Mouse (Mus musculus): ENCODE measurements around the gene Nsfl1c. TPM values are rescaled to one million over a fixed set of nuclear protein-coding genes. Genes with fewer than 3 reads are reported as not detected.

Nsfl1c gene
- 48.9 and 53.2 TPM in 2 replicates for total RNA-seq (2023)

DNA sequence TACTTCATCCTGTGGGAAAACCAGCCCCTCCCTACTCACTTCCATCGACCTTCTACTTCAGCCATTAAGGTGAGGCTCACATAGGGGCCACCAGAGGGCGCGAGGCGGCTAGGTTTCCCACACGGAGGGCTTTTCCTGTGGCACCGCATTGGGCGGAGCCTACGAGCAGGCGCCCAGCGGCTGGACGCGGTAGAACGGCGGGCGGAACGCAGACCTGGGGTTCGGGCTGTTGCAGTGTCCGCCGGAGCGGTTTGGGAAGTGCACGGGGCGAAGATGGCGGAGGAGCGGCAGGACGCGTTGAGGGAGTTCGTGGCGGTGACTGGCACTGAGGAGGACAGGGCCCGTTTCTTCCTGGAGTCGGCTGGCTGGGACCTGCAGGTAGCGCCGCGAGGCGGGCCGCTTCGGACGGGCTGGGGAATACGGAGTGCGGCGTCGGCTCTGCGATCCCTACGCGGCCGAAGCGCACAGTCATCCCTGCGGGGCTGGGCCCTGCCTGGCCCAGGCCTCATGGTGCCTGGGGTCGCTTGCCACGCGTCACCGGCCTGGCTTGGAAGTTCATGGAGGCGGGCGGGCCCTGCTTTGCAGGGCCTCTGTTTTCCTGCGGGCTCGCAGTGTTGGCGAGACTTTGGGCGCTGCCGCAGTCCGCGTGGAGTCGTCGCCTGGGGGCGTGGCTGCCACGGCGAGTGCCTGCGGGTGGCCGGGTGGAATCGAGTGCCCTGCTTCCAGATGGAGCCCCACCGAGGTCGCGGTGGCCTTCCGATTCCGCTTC, at the start of gene Nsfl1c:
Gene Nsfl1c, plus strand, starts transcription at position 148 of the 769 bp plus-strand sequence.

DNA sequence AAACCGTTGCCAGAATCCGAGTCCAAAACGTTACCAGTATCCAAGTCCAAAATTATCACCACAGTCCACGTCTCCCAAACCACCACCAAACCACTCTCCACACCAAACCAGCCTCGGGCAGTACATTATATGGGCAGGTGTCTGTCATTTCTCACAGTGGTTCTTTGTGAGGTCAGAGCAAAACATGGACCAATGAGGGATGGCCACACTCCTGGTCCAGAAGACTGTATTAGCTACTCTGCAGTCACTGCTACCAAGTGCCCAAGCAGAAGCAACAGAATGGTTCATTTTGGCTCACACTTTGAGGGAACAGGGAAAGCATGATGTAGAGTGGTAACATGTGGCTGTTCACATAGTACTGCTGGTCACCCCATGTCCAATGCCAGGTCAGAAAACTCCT, 17.9 kb upstream of the Nsfl1c start, which contains the start of gene 4921509C19Rik:
Gene 4921509C19Rik, minus strand, starts transcription at position 101 of the 400 bp plus-strand sequence.

DNA sequence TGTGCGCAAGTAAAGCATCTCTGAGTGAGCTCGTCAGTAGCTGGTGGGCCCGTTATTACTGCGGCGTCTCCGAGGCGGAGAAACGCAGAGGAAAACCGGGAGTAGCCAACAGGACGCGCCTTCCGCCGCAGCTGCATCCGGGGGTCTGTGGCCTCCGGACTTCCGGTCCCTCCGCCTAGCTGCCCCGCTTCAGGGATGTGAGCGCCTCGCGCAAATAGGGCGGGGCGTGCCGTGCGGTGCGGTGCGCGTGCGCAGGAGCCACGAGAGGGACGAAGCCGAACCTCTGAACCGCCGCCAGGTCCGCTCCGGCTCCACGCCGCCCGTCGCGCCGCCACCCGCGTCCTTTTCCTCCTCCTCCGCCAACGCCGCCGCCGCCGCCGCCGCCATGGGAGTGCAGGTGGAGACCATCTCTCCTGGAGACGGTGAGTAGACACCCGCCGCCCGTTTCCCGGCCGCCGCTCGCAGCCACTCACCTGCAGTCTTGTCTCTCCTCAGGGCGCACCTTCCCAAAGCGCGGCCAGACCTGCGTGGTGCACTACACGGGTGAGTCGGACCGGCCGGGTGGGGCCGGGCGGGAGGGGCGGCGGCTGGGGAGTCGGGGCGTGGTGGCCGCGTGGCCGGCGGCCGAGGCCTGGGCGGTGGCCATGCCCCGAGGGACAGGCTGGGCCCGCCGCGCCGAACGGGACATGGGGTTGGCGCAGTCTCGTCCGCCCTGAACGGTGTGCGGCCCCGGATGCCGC, 48.5 kb downstream of the Nsfl1c start, which contains the start of gene Fkbp1a:
Gene Fkbp1a, plus strand, starts transcription at position 161 of the 740 bp plus-strand sequence.

Other genes with a start within 250 kb of the Nsfl1c start
- gene 4921509C19Rik, start 18.0 kb upstream of the Nsfl1c start, total RNA-seq (2023): not detected in 2 replicates
- gene Fkbp1a, start 48.3 kb downstream of the Nsfl1c start, total RNA-seq (2023): 27.9 and 32.8 TPM in 2 replicates
- gene Sdcbp2, start 78.4 kb downstream of the Nsfl1c start, total RNA-seq (2023): not detected in 2 replicates
- 5.3 and 5.5 TPM in 2 replicates for gene Snph, start 138.4 kb downstream of the Nsfl1c start, total RNA-seq (2023)
- gene Rad21l, start 174.4 kb downstream of the Nsfl1c start, total RNA-seq (2023): not detected in 2 replicates
- not detected in 2 replicates for gene Tmem74b, start 207.8 kb downstream of the Nsfl1c start, total RNA-seq (2023)

Measured in neutrophil, adult 65 days (primary cell).